In genomic region chr16:32437266-32437665, GRCm38 (mm10) we compare ENCODE assay signal across 31 mouse cellular contexts. TPM values are rescaled to one million over a fixed set of nuclear protein-coding genes. Genes with fewer than 3 reads are reported as not detected.
"Had no signal": no experiment of that assay in that cellular context is flagged by ENCODE, and none has a peak within 500 bp of the region (broad histone marks: within the 10 kb centered on the region; RNA-seq: fewer than 3 reads in every experiment).

No protein-coding gene starts in this region.

- H3K9me3 ChIP-seq: intestine, embryonic 15.5 days; kidney, embryonic 15.5 days; limb, embryonic 12.5 days; limb, embryonic 15.5 days; liver, embryonic 13.5 days; midbrain, embryonic 10.5 days; midbrain, embryonic 13.5 days; neural tube, embryonic 13.5 days had no signal

- H3K4me3 ChIP-seq: intestine, embryonic 15.5 days; kidney, embryonic 15.5 days; limb, embryonic 12.5 days; limb, embryonic 15.5 days; liver, embryonic 13.5 days; midbrain, embryonic 10.5 days; midbrain, embryonic 13.5 days; myocyte; neural tube, embryonic 13.5 days had no signal

- H3K4me1 ChIP-seq: intestine, embryonic 15.5 days; kidney, embryonic 15.5 days; limb, embryonic 15.5 days; midbrain, embryonic 10.5 days had no signal

- H3K27ac ChIP-seq: intestine, embryonic 15.5 days; kidney, embryonic 15.5 days; limb, embryonic 12.5 days; limb, embryonic 15.5 days; liver, embryonic 13.5 days; midbrain, embryonic 10.5 days; midbrain, embryonic 13.5 days; neural tube, embryonic 13.5 days had no signal

- H3K36me3 ChIP-seq: intestine, embryonic 15.5 days; midbrain, embryonic 13.5 days had no signal

- DNase-seq: kidney, adult 11 months; kidney, postnatal 10 days; kidney, postnatal 4 days; left cerebral cortex, postnatal 4 days; liver, embryonic 13.5 days; lung, adult 18-20 months; lung, postnatal 14 days; lung, postnatal 4 days; retina, postnatal 1 day; right cerebral cortex, postnatal 25 days; thymus, adult 18-20 months; thymus, postnatal 4 days had no signal

- H3K9ac ChIP-seq: intestine, embryonic 15.5 days; kidney, embryonic 15.5 days; limb, embryonic 12.5 days; limb, embryonic 15.5 days; liver, embryonic 13.5 days; midbrain, embryonic 13.5 days; neural tube, embryonic 13.5 days had no signal

- ATAC-seq: intestine, embryonic 15.5 days; midbrain, embryonic 13.5 days; midbrain, embryonic 16.5 days had no signal

- H3K27me3 ChIP-seq: intestine, embryonic 15.5 days; kidney, embryonic 15.5 days; limb, embryonic 12.5 days; limb, embryonic 15.5 days; liver, embryonic 13.5 days; midbrain, embryonic 13.5 days; neural tube, embryonic 13.5 days had no signal

- H3K4me2 ChIP-seq: intestine, embryonic 15.5 days; kidney, embryonic 15.5 days; limb, embryonic 12.5 days; limb, embryonic 15.5 days; liver, embryonic 13.5 days; midbrain, embryonic 13.5 days; neural tube, embryonic 13.5 days had no signal

RNA-seq across cellular contexts. Expression of gene Tm4sf19, which starts 37.0 kb away (rescaled TPM):
- total RNA-seq: layer of hippocampus, adult 18-20 months; layer of hippocampus, postnatal 14 days; left cerebral cortex, postnatal 14 days; left cerebral cortex, postnatal 4 days; megakaryocyte progenitor cell, adult 5-6 weeks; monocyte, adult 5-6 weeks; neutrophil, adult 5-6 weeks had no signal
- polyA plus RNA-seq: intestine, embryonic 15.5 days; kidney, embryonic 15.5 days; limb, embryonic 12.5 days; liver, embryonic 13.5 days; lung, embryonic 16.5 days; midbrain, embryonic 10.5 days; midbrain, embryonic 13.5 days; midbrain, embryonic 16.5 days; neural tube, embryonic 13.5 days; stomach, embryonic 16.5 days had no signal

RNA-seq across cellular contexts. Expression of gene Slc51a, which starts 50.4 kb away (rescaled TPM):
- total RNA-seq: layer of hippocampus, adult 18-20 months; layer of hippocampus, postnatal 14 days; left cerebral cortex, adult 8-10 months; left cerebral cortex, postnatal 14 days; left cerebral cortex, postnatal 4 days; neutrophil, adult 5-6 weeks had no signal
- polyA plus RNA-seq: neural tube, embryonic 13.5 days; spleen, adult 2 months had no signal

RNA-seq across cellular contexts. Expression of gene Zdhhc19, which starts 58.8 kb away (rescaled TPM):
- total RNA-seq: layer of hippocampus, adult 18-20 months; layer of hippocampus, postnatal 14 days; left cerebral cortex, adult 8-10 months; left cerebral cortex, postnatal 14 days; left cerebral cortex, postnatal 4 days; megakaryocyte progenitor cell, adult 5-6 weeks; monocyte, adult 5-6 weeks; neutrophil, adult 5-6 weeks had no signal
- polyA plus RNA-seq: kidney, embryonic 15.5 days; limb, embryonic 12.5 days; limb, embryonic 15.5 days; liver, embryonic 13.5 days; lung, embryonic 16.5 days; midbrain, embryonic 10.5 days; midbrain, embryonic 13.5 days; myocyte; neural tube, embryonic 13.5 days; spleen, adult 2 months had no signal
